Mouse (Mus musculus) adrenal gland, adult 8-10 months (tissue): ENCODE results near the gene Olfr125. TPM values are rescaled to one million over a fixed set of nuclear protein-coding genes. Genes with fewer than 3 reads are reported as not detected.

Source experiments
- DNase-seq: peaks from one replicate; pipeline ENCODE4 v3.0.0; 2022
- total RNA-seq, 4 experiments: library from RNA; stranded (reverse); gene quantifications; 2 replicates each; pipeline ENCODE4 v1.2.4; 2022

Olfr125 gene
- not detected for total RNA-seq

DNA sequence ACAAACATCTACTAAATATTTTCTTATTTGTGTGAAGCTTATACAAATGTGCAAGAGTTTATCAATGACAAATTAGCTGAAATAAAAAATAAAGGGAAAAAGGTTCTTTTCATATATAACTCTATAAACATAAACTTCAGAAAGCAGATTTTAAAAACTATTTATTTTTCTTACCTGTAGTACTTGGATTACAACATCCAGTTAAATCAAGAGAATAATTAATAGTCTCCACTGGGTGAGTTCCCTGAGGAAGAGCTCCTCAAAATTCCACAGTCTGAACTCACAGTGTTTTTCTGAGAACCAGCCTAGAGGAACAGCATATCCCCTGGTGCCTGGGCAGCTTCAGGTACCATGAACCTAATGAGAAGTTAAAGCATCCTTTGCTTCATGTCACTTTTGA lies at the start of gene Olfr125:
TSS of gene Olfr125 (plus strand) at position 301 of the 400 bp plus-strand sequence.
- no peak for DNase-seq

DNA sequence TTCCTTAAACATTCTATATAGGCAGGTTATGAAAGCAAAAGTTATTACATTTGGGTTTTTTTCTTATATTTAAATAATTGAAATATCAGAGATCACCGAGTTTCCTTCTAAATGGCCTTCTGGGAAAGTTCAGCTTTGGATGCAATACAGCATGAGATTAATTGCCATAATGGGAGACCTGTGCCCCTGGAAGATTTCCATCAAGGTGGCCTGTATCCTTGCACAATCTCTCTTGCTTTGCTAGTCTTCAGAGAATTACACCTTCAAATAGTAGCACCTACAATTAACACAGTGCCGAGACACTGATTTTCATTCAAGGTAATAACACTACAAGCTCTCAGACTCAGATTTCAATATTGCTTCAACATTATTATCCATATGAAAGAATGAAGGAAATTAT lies 39.5 kb upstream of the Olfr125 start, which contains the start of gene Olfr123:
TSS of gene Olfr123 (plus strand) at position 301 of the 400 bp plus-strand sequence.
- no peak for DNase-seq

DNA sequence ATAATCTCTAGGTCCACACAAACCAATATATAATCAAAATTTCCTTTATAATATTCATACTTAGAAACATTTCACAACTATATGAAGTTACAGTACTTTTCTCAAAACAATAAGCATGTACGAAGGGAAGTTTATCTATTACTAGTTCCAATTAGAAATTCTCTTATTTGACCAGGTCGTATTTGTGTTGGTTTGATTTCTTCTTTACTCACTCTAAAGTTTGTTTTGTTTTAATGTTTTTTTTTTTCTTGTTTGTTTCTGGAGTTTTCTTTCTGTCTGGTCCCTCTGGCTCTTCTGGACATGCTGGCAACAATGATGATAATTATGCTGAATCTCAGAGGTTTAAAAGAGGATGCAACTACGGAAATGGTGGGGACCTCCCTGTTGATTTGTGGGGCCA lies 33.2 kb upstream of the Olfr125 start, which contains the start of gene Olfr124:
TSS of gene Olfr124 (plus strand) at position 301 of the 400 bp plus-strand sequence.
- no peak for DNase-seq

DNA sequence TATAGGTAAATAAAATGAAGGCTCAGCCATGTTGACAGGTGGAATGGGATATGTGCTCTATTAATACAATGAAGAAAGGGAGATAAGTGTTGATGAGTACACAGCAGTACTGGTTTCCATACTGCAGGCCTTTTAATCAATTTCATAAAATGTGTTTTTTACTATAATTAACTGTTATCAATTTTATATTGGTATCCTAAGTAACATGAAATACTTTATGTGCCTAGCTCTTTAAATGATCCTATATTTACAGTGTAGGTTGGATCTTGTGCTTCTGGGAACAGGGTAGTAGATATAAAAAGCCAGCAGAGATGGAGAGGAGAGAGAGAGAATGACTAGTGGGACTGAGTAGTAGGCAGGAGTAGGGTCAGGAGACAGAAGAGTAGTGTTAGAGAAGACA lies 14.4 kb downstream of the Olfr125 start, which contains the start of gene Olfr126:
TSS of gene Olfr126 (plus strand) at position 301 of the 400 bp plus-strand sequence.
- no peak for DNase-seq

DNA sequence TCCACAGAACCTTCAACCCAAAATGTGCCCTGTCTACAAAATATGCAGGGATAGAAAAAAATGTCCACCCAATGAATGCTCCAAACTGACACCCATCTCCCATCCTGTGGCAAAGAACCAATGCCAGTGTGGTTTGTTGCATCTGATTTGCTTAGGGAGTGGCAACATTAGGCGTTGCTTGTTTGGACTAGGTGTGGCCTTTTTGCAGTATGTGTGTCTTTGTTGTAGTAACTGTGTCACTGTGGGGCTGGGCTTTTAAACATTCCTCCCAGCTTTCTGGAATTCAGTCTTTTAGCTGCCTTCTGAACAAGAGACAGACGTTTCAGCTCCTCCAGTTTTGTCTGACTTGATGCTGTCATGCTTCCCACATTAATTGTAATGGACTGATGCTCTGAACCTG lies 31.2 kb downstream of the Olfr125 start:
- no peak for DNase-seq

- DNase-seq, result no peak
Measured at GRCm38 (mm10) chr17:37869676-37870205, 37.0 kb downstream of the Olfr125 start.

GRCm38 (mm10) chr17:37873830-37874229 lies 41.1 kb downstream of the Olfr125 start:
- no peak for DNase-seq

Other genes starting within 250 kb of the Olfr125 start
- not detected for gene Olfr114, start 240.2 kb upstream of the Olfr125 start, total RNA-seq
- not detected for gene Olfr115, start 205.8 kb upstream of the Olfr125 start, total RNA-seq
- not detected for gene Olfr116, start 205.8 kb upstream of the Olfr125 start, total RNA-seq
- not detected for gene Olfr117, start 169.2 kb upstream of the Olfr125 start, total RNA-seq
- gene Olfr118, start 166.0 kb upstream of the Olfr125 start, total RNA-seq, result not detected
- gene Olfr119, start 136.4 kb upstream of the Olfr125 start, total RNA-seq, result not detected
- gene Olfr120, start 111.1 kb upstream of the Olfr125 start, total RNA-seq, result not detected
- not detected for gene Olfr121, start 84.1 kb upstream of the Olfr125 start, total RNA-seq
- not detected for gene Olfr122, start 64.3 kb upstream of the Olfr125 start, total RNA-seq
- gene Olfr123, start 39.4 kb upstream of the Olfr125 start, total RNA-seq, result not detected
- not detected for gene Olfr124, start 33.1 kb upstream of the Olfr125 start, total RNA-seq
- gene Olfr126, start 14.5 kb downstream of the Olfr125 start, total RNA-seq, result not detected
- gene Olfr127, start 67.5 kb downstream of the Olfr125 start, total RNA-seq, result not detected
- gene Olfr128, start 87.6 kb downstream of the Olfr125 start, total RNA-seq, result not detected
- not detected for gene Olfr761, start 120.1 kb downstream of the Olfr125 start, total RNA-seq
- gene Olfr129, start 227.1 kb downstream of the Olfr125 start, total RNA-seq, result not detected
- not detected for gene Olfr130, start 231.0 kb downstream of the Olfr125 start, total RNA-seq